Mouse (Mus musculus): Measurements from ENCODE around the gene Cfap300. TPM values are rescaled to one million over a fixed set of nuclear protein-coding genes. Genes with fewer than 3 reads are reported as not detected.

Gene Cfap300
- polyA plus RNA-seq, 1 experiment from 2014 or later, result 19.9 TPM

DNA sequence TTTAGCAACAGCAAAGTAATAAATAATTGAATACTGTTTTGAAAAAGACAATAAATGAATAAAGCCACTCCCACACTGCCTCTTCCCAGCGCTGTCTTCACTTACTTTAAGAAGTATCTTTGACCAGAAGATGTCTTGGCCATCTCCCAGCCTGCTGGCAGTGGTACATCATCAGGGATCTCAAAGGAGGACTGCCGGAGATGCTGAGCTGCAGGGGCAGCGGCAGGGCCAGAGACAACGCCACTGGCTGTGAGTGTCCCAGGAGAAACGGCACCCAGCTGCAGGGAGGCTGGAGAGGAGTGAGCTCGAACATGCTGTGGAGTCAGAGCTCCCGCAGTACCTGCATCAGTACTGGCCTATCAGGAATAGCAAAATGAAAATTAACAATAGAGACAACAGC is 41.3 kb downstream of the Cfap300 start:
- Histone ChIP-seq H3K27me3 (ENCODE audit: control insufficient read depth, insufficient read depth, low read length) (no peaks in the 10 kb centered on the region), H3K4me1 (ENCODE audit: control insufficient read depth, insufficient read depth, low read length) (0 out of 2 replicates have a peak, but pooled peaks cover 5% of the 10 kb centered on the region), H3K4me2 (ENCODE audit: low read depth, severe bottlenecking) (no peak overlapping the region), H3K36me3 (ENCODE audit: control insufficient read depth, insufficient read depth, low read length) (peaks cover 5% of the 10 kb centered on the region; the same call in 1 of the 2 replicates), H3K9ac (ENCODE audit: low read length) (no peak overlapping the region), H3K9me3 (ENCODE audit: control insufficient read depth, low read length) (no peaks in the 10 kb centered on the region), H3K4me3 (ENCODE audit: low read depth, low read length) (no peak overlapping the region), H3K27ac (replicated peaks; ENCODE audit: low read depth, low read length) (no peak overlapping the region)
- 67% methylated on average over 7 of the region's 7 CpGs for WGBS
- ATAC-seq (ENCODE audit: insufficient number of reproducible peaks, low FRiP score, low TSS enrichment, low read depth), result no peak
- DNase-seq (ENCODE audit: low spot score), result no peak

DNA sequence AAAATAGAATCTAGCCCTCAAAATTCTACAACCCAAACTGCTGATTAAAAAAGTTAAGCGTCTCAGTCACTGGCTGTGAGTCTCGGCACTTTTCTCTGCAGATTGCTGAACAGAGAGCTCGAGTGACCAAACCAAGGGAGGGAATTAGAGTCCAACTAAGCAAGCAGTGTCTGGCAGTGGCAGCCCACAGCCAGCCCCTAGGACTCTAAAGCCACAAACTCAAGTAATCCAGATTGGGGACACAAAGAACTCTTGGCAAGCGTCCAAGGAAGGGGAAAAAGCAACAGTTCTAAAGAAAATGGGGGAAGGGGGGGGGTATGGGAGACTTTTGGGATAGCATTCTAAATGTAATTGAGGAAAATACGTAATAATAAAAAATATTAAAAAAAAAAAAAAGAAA is 48.3 kb downstream of the Cfap300 start:
- no peak overlapping the region for H3K9ac ChIP-seq (ENCODE audit: low read length)
- DNase-seq (ENCODE audit: low spot score), result no peak
- no peaks in the 10 kb centered on the region for H3K4me1 ChIP-seq (ENCODE audit: control insufficient read depth, insufficient read depth, low read length)
- no peak for ATAC-seq (ENCODE audit: insufficient number of reproducible peaks, low FRiP score, low TSS enrichment, low read depth)
- no peak overlapping the region for H3K4me2 ChIP-seq (ENCODE audit: low read depth, severe bottlenecking)
- no peak overlapping the region for H3K27ac ChIP-seq (replicated peaks; ENCODE audit: low read depth, low read length)
- H3K9me3 ChIP-seq (ENCODE audit: control insufficient read depth, low read length), result no peaks in the 10 kb centered on the region
- H3K4me3 ChIP-seq (ENCODE audit: low read depth, low read length), result no peak overlapping the region
- no peaks in the 10 kb centered on the region for H3K27me3 ChIP-seq (ENCODE audit: control insufficient read depth, insufficient read depth, low read length)
- 90% methylated on average over 5 of the region's 5 CpGs for WGBS
- H3K36me3 ChIP-seq (ENCODE audit: control insufficient read depth, insufficient read depth, low read length), result peaks cover 5% of the 10 kb centered on the region; the same call in 1 of the 2 replicates

DNA sequence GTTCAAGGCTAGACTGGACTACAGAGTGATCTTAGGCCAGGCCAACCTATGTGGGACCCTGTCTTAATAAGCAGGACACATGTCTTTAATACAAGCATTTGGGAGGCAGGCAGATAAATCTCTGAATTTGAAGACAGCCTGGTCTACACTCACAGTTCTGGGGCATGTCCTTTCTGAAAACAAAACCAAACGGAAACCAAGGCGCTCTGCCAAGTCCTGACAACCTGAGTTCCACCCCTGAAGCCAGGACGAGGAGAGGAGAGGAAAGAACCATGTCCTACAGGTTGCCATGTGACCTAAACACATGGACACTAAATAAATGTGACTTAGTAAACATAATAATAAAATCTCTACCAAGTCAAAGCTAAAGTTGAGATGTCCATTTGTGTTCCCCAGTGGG is 50.0 kb downstream of the Cfap300 start:
- Histone ChIP-seq H3K36me3 (ENCODE audit: control insufficient read depth, insufficient read depth, low read length) (peaks cover 5% of the 10 kb centered on the region; the same call in 1 of the 2 replicates), H3K27me3 (ENCODE audit: control insufficient read depth, insufficient read depth, low read length) (no peaks in the 10 kb centered on the region), H3K27ac (replicated peaks; ENCODE audit: low read depth, low read length) (no peak overlapping the region), H3K9ac (ENCODE audit: low read length) (no peak overlapping the region), H3K4me1 (ENCODE audit: control insufficient read depth, insufficient read depth, low read length) (no peaks in the 10 kb centered on the region), H3K4me3 (ENCODE audit: low read depth, low read length) (no peak overlapping the region), H3K4me2 (ENCODE audit: low read depth, severe bottlenecking) (no peak overlapping the region), H3K9me3 (ENCODE audit: control insufficient read depth, low read length) (no peaks in the 10 kb centered on the region)
- DNase-seq (ENCODE audit: low spot score) (no peak), ATAC-seq (ENCODE audit: insufficient number of reproducible peaks, low FRiP score, low TSS enrichment, low read depth) (no peak)
- 80% methylated on average over 3 of the region's 3 CpGs for WGBS

DNA sequence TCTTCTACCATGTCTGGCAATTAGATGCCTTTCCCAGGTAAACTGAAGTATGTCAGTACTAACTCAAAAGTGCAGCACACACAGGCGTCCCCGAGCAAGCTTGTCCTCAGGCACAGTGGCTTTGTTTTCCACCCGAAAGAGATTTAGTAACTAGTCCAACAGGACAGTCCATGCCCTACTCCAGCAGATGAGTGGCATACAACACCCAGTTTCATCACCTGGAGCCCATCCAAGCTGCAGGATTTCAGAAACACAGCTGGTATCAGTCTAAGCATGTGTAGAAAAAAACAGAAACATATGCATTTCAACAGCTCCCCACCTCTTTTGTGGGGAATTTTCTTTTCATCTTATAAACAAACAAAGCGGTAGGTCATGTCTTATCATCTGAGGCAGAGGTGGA is 51.7 kb downstream of the Cfap300 start:
- ATAC-seq (ENCODE audit: insufficient number of reproducible peaks, low FRiP score, low TSS enrichment, low read depth) (no peak), DNase-seq (ENCODE audit: low spot score) (no peak)
- Histone ChIP-seq H3K4me2 (ENCODE audit: low read depth, severe bottlenecking) (no peak overlapping the region), H3K27me3 (ENCODE audit: control insufficient read depth, insufficient read depth, low read length) (no peaks in the 10 kb centered on the region), H3K4me1 (ENCODE audit: control insufficient read depth, insufficient read depth, low read length) (no peaks in the 10 kb centered on the region), H3K27ac (replicated peaks; ENCODE audit: low read depth, low read length) (no peak overlapping the region), H3K4me3 (ENCODE audit: low read depth, low read length) (no peak overlapping the region), H3K36me3 (ENCODE audit: control insufficient read depth, insufficient read depth, low read length) (peaks cover 6% of the 10 kb centered on the region; the same call in 1 of the 2 replicates), H3K9ac (ENCODE audit: low read length) (no peak overlapping the region), H3K9me3 (ENCODE audit: control insufficient read depth, low read length) (no peaks in the 10 kb centered on the region)
- WGBS, result 90% methylated on average over 4 of the region's 4 CpGs

DNA sequence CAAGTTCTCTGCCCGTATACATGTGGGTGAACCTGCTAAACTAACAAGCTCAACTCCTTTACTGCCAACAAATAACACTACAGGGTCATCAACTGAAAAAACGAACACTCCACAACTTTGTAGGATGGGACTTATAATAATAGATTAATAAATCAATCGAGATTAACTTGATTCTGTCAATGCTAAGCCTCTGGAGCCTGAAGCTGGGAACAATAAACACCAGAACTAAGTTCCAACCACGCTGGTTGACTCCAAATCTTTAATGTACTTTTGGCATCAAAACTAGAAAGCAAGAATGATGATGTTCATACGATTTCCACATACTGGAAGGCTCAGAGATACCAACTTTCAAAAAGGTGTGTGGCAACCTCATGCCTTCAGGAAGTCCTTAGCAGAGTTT is 55.5 kb downstream of the Cfap300 start:
- Histone ChIP-seq H3K9ac (ENCODE audit: low read length) (no peak overlapping the region), H3K9me3 (ENCODE audit: control insufficient read depth, low read length) (no peaks in the 10 kb centered on the region), H3K27ac (replicated peaks; ENCODE audit: low read depth, low read length) (no peak overlapping the region), H3K36me3 (ENCODE audit: control insufficient read depth, insufficient read depth, low read length) (peaks cover 6% of the 10 kb centered on the region; the same call in 1 of the 2 replicates), H3K4me1 (ENCODE audit: control insufficient read depth, insufficient read depth, low read length) (no peaks in the 10 kb centered on the region), H3K4me2 (ENCODE audit: low read depth, severe bottlenecking) (no peak overlapping the region), H3K27me3 (ENCODE audit: control insufficient read depth, insufficient read depth, low read length) (no peaks in the 10 kb centered on the region), H3K4me3 (ENCODE audit: low read depth, low read length) (no peak overlapping the region)
- no peak for ATAC-seq (ENCODE audit: insufficient number of reproducible peaks, low FRiP score, low TSS enrichment, low read depth)
- 90% methylated on average over 5 of the region's 5 CpGs for WGBS
- no peak for DNase-seq (ENCODE audit: low spot score)

DNA sequence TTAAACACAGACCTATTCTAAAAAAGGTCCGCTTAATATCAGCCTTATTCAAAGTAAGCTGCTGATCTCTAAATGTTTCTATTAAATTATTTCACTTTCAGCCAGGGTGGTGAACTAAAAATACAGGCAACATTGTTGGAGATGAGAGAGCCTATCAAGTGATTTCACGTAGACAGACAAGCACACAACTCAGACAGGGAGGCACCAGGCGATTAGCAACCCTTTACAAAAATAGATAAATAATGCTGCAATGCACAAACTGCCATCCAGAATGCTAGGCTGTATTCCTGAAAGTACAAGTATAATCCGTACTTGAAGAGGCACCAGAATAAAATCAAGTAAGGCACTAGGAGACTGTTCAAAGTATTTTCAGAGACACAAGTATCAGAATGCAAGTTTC is 58.3 kb downstream of the Cfap300 start:
- Histone ChIP-seq H3K9me3 (ENCODE audit: control insufficient read depth, low read length) (no peaks in the 10 kb centered on the region), H3K36me3 (ENCODE audit: control insufficient read depth, insufficient read depth, low read length) (peaks cover 4% of the 10 kb centered on the region; the same call in 1 of the 2 replicates), H3K27me3 (ENCODE audit: control insufficient read depth, insufficient read depth, low read length) (no peaks in the 10 kb centered on the region), H3K4me2 (ENCODE audit: low read depth, severe bottlenecking) (no peak overlapping the region), H3K27ac (replicated peaks; ENCODE audit: low read depth, low read length) (no peak overlapping the region), H3K4me1 (ENCODE audit: control insufficient read depth, insufficient read depth, low read length) (no peaks in the 10 kb centered on the region), H3K4me3 (ENCODE audit: low read depth, low read length) (no peak overlapping the region), H3K9ac (ENCODE audit: low read length) (no peak overlapping the region)
- ATAC-seq (ENCODE audit: insufficient number of reproducible peaks, low FRiP score, low TSS enrichment, low read depth) (no peak), DNase-seq (ENCODE audit: low spot score) (no peak)
- 84% methylated on average over 4 of the region's 4 CpGs for WGBS

DNA sequence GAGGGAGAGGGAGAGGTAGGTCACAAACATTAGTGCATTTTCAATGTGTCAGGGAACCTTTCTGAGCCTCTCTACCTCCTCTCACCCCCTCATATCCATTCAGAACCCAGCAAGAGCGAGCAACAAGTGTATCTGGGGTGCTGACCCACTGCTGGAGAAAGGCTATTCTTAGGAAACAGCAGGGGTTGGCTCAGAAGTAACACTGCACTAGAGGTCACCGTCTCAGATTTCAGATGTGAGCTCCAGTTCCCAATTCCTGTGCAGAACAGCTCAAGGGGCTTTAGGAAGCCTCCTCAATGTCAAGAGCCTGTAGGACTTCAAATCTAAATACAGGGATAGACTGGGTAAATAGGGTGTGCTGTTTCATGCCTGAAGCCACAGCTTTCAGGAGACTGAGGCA is 59.0 kb downstream of the Cfap300 start:
- no peak for DNase-seq (ENCODE audit: low spot score)
- Histone ChIP-seq H3K4me3 (ENCODE audit: low read depth, low read length) (no peak overlapping the region), H3K27me3 (ENCODE audit: control insufficient read depth, insufficient read depth, low read length) (no peaks in the 10 kb centered on the region), H3K9me3 (ENCODE audit: control insufficient read depth, low read length) (no peaks in the 10 kb centered on the region), H3K9ac (ENCODE audit: low read length) (no peak overlapping the region), H3K4me2 (ENCODE audit: low read depth, severe bottlenecking) (no peak overlapping the region), H3K36me3 (ENCODE audit: control insufficient read depth, insufficient read depth, low read length) (peaks cover 2% of the 10 kb centered on the region; the same call in 1 of the 2 replicates), H3K4me1 (ENCODE audit: control insufficient read depth, insufficient read depth, low read length) (no peaks in the 10 kb centered on the region), H3K27ac (replicated peaks; ENCODE audit: low read depth, low read length) (no peak overlapping the region)
- WGBS, result 37% methylated on average over 2 of the region's 2 CpGs
- ATAC-seq (ENCODE audit: insufficient number of reproducible peaks, low FRiP score, low TSS enrichment, low read depth), result no peak

DNA sequence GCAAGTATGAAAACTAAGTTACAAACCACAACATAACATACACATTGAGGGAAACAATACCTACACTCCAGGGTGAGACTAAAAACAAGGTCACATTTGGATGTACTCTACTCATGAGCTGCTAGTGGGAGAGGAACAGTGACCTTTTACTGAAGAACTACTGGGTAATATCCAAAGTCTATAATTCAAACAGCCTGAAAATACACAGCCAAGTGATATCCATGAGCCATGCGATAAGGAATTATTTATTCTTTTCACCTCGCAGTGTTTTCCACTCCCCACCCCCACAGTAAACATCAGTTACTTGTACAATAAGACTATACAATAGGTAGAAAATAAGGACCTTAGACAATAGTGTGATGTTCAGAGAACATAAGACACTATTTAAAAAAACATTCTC is 62.5 kb downstream of the Cfap300 start:
- Histone ChIP-seq H3K9me3 (ENCODE audit: control insufficient read depth, low read length) (no peaks in the 10 kb centered on the region), H3K4me2 (ENCODE audit: low read depth, severe bottlenecking) (no peak overlapping the region)
- 96% methylated on average over 2 of the region's 2 CpGs for WGBS

More for the DNA sequence above, 62.5 kb downstream of the Cfap300 start:
- no peak for DNase-seq (ENCODE audit: low spot score)
- H3K4me1 ChIP-seq (ENCODE audit: control insufficient read depth, insufficient read depth, low read length), result no peaks in the 10 kb centered on the region
- no peak overlapping the region for H3K4me3 ChIP-seq (ENCODE audit: low read depth, low read length)
- H3K27me3 ChIP-seq (ENCODE audit: control insufficient read depth, insufficient read depth, low read length), result no peaks in the 10 kb centered on the region
- no peak overlapping the region for H3K9ac ChIP-seq (ENCODE audit: low read length)
- ATAC-seq (ENCODE audit: insufficient number of reproducible peaks, low FRiP score, low TSS enrichment, low read depth), result no peak
- H3K36me3 ChIP-seq (ENCODE audit: control insufficient read depth, insufficient read depth, low read length), result peaks cover 2% of the 10 kb centered on the region; the same call in 1 of the 2 replicates
- H3K27ac ChIP-seq (replicated peaks; ENCODE audit: low read depth, low read length), result no peak overlapping the region

All from limb, embryonic 11.5 days (tissue).